Mouse (Mus musculus) left cerebral cortex, postnatal 4 days (tissue): ENCODE measurements around the gene Pbx2. TPM values are rescaled to one million over a fixed set of nuclear protein-coding genes. Genes with fewer than 3 reads are reported as not detected.

ENCODE experiments used
- DNase-seq: peaks from one replicate; pipeline ENCODE4 v3.0.0-alpha.2; 2022
- intact Hi-C: fragments of 180-260 bp; cut with DNase I; formaldehyde crosslinking; loops from one replicate; pipeline ENCODE4 v1.15.1; 2025
- total RNA-seq, 2 experiments: library from RNA; stranded (reverse); gene quantifications; 2 replicates each; pipeline ENCODE4 v1.2.3; 2021

Gene Pbx2
- total RNA-seq, 2 experiments from 2014 or later, result 36.2 to 39.3 TPM

- DNase-seq, result no peak
- intact Hi-C loops, result loop anchor here (5.0 kb wide), 1 partner anchor 568 kb away; the partner anchor contains the start of genes Rxrb and Slc39a7
Observed at GRCm38 (mm10) chr17:34599891-34600290, 8.8 kb downstream of the Pbx2 start.

GRCm38 (mm10) chr17:34601796-34602195 lies 10.7 kb downstream of the Pbx2 start:
- intact Hi-C loops, result no loop called here

GRCm38 (mm10) chr17:34603375-34604060 lies 12.5 kb downstream of the Pbx2 start, which contains the start of gene Rnf5:
TSS of gene Rnf5 (minus strand) at chr17:34603690.
- intact Hi-C loops, result no loop called here
- peak; percentile 98 for DNase-seq

More at GRCm38 (mm10) chr17:34601796-34602195, 10.7 kb downstream of the Pbx2 start:
- DNase-seq, result no peak

GRCm38 (mm10) chr17:34604061-34604508 lies 13.0 kb downstream of the Pbx2 start, which contains the start of gene Agpat1:
TSS of gene Agpat1 (plus strand) at chr17:34604262.
- intact Hi-C loops, result no loop called here
- DNase-seq, result peak; percentile 99

- intact Hi-C loops, result no loop called here
- DNase-seq, result no peak
Observed at GRCm38 (mm10) chr17:34604511-34605237, 13.6 kb downstream of the Pbx2 start.

- DNase-seq, result peak; percentile 99
- intact Hi-C loops, result no loop called here
Observed at GRCm38 (mm10) chr17:34605609-34606008, 14.5 kb downstream of the Pbx2 start.

GRCm38 (mm10) chr17:34606186-34607039 lies 15.3 kb downstream of the Pbx2 start:
- no peak for DNase-seq
- intact Hi-C loops, result no loop called here

- no peak for DNase-seq
- intact Hi-C loops, result no loop called here
Observed at GRCm38 (mm10) chr17:34607997-34608396, 16.9 kb downstream of the Pbx2 start.

GRCm38 (mm10) chr17:34611050-34611449 lies 20.0 kb downstream of the Pbx2 start:
- intact Hi-C loops, result no loop called here
- DNase-seq, result no peak

- no peak for DNase-seq
- intact Hi-C loops, result no loop called here
Observed at GRCm38 (mm10) chr17:34613054-34613645, 22.1 kb downstream of the Pbx2 start.

- no peak for DNase-seq
- intact Hi-C loops, result no loop called here
Observed at GRCm38 (mm10) chr17:34613830-34614229, 22.8 kb downstream of the Pbx2 start.

GRCm38 (mm10) chr17:34615871-34616270 lies 24.8 kb downstream of the Pbx2 start, which contains the start of gene Egfl8:
TSS of gene Egfl8 (minus strand) at chr17:34615971.
- no peak for DNase-seq
- intact Hi-C loops, result no loop called here

- peak; percentile 61 for DNase-seq
- intact Hi-C loops, result no loop called here
Observed at GRCm38 (mm10) chr17:34618999-34619398, 27.9 kb downstream of the Pbx2 start.

- intact Hi-C loops, result no loop called here
- no peak for DNase-seq
Observed at GRCm38 (mm10) chr17:34621006-34621405, 29.9 kb downstream of the Pbx2 start.

- DNase-seq, result no peak
- intact Hi-C loops, result no loop called here
Observed at GRCm38 (mm10) chr17:34623161-34623560, 32.1 kb downstream of the Pbx2 start.

- intact Hi-C loops, result no loop called here
- DNase-seq, result no peak
Observed at GRCm38 (mm10) chr17:34624981-34625380, 33.9 kb downstream of the Pbx2 start.

GRCm38 (mm10) chr17:34626062-34626772 lies 35.2 kb downstream of the Pbx2 start:
- intact Hi-C loops, result no loop called here
- no peak for DNase-seq

- DNase-seq, result peak; percentile 62
- intact Hi-C loops, result no loop called here
Observed at GRCm38 (mm10) chr17:34626773-34627092, 35.7 kb downstream of the Pbx2 start.

GRCm38 (mm10) chr17:34627093-34627942 lies 36.3 kb downstream of the Pbx2 start:
- DNase-seq, result peak; percentile 92
- intact Hi-C loops, result no loop called here
